29 mouse cellular contexts compared by ENCODE assay signal in the genomic region with DNA sequence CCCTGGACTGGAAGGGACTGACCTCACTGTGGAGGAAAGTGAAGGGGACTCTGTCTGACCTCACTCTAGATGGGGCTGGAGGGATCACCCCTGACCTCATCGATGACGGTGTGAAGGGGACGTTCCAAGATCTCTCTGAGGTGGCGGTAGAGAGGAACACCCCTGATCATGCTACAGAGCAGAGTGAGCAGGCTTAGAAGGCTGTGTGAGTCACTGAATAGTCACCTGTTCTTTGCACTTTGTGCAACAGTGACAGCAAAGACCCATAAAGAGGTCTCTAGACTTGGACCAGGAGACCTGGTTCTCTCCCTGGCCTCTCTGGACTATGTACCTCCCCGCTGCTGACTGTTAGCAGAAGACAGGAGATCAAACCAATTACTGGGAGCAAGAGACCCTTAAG.
A peak's percentile ranks its signal among the peaks of the same experiment; 100 is the strongest.
DNase-seq lines count a peak whose midpoint lies in the region; ATAC-seq and TF ChIP-seq lines count a peak whose summit lies in the region.
"Had no signal": no experiment of that assay in that cellular context is flagged by ENCODE, and none has a peak within 500 bp of the region (broad histone marks: within the 10 kb centered on the region; RNA-seq: fewer than 3 reads in every experiment).

No protein-coding gene starts in this region.

- H3K4me2 ChIP-seq in kidney, embryonic 15.5 days = no peak overlapping the region
- no peak overlapping the region for H3K4me2 ChIP-seq in lung, embryonic 16.5 days (ENCODE audit: low read depth, low read length)
- no peak overlapping the region for H3K4me2 ChIP-seq in lung, postnatal 0 days (replicated peaks; ENCODE audit: low read depth, low read length)
- no peak overlapping the region for H3K4me2 ChIP-seq in liver, embryonic 16.5 days (ENCODE audit: low read depth, low read length)
- H3K4me2 ChIP-seq: heart, embryonic 13.5 days; hindbrain, embryonic 14.5 days; limb, embryonic 13.5 days; lung, embryonic 14.5 days; neural tube, embryonic 13.5 days had no signal

- H3K4me3 ChIP-seq in kidney, embryonic 15.5 days (replicated peaks) = no peak overlapping the region
- H3K4me3 ChIP-seq in lung, embryonic 16.5 days (ENCODE audit: low read length) = no peak overlapping the region
- H3K4me3 ChIP-seq in lung, postnatal 0 days (ENCODE audit: low read depth, low read length) = no peak overlapping the region
- H3K4me3 ChIP-seq in liver, embryonic 16.5 days (ENCODE audit: low read depth, low read length) = no peak overlapping the region
- H3K4me3 ChIP-seq: forebrain, embryonic 10.5 days; heart, embryonic 13.5 days; limb, embryonic 13.5 days; myocyte; neural tube, embryonic 13.5 days had no signal

- intact Hi-C loops in gastrocnemius, postnatal 36 days (cut with DNase I) = no loop called here

- H3K9ac ChIP-seq in kidney, embryonic 15.5 days = no peak overlapping the region
- H3K9ac ChIP-seq in lung, embryonic 16.5 days (ENCODE audit: low read length) = no peak overlapping the region
- no peak overlapping the region for H3K9ac ChIP-seq in lung, postnatal 0 days (replicated peaks; ENCODE audit: low read depth)
- no peak overlapping the region for H3K9ac ChIP-seq in liver, embryonic 16.5 days (ENCODE audit: low read depth, low read length)
- H3K9ac ChIP-seq: heart, embryonic 13.5 days; hindbrain, embryonic 14.5 days; limb, embryonic 13.5 days; lung, embryonic 14.5 days; neural tube, embryonic 13.5 days had no signal

- H3K27ac ChIP-seq in kidney, embryonic 15.5 days = peak overlapping the region; percentile 52
- no peak overlapping the region for H3K27ac ChIP-seq in lung, embryonic 16.5 days (ENCODE audit: low read length)
- no peak overlapping the region for H3K27ac ChIP-seq in lung, postnatal 0 days (ENCODE audit: low read length)
- H3K27ac ChIP-seq in liver, embryonic 16.5 days (ENCODE audit: low read length) = no peak overlapping the region; the same call in 1 of the 2 replicates
- H3K27ac ChIP-seq: forebrain, embryonic 10.5 days; heart, embryonic 13.5 days; hindbrain, embryonic 14.5 days; limb, embryonic 13.5 days; neural tube, embryonic 13.5 days had no signal

- no peak for DNase-seq in kidney, postnatal 10 days
- no peak for DNase-seq in lung, postnatal 0 days (ENCODE audit: low spot score)
- no peak for DNase-seq in cerebellum, postnatal 36 days
- no peak for DNase-seq in gastrocnemius, postnatal 36 days
- DNase-seq: B cell, adult 2 months; cerebellum, adult 11 months; cerebellum, adult 9-11 months; gastrocnemius, postnatal 14 days; heart, adult 18-20 months; lung, postnatal 4 days; retina, postnatal 1 day; right cerebral cortex, postnatal 25 days; spleen, adult 18-20 months; thymus, postnatal 25 days had no signal

- peaks cover 66% of the 10 kb centered on the region for H3K4me1 ChIP-seq in kidney, embryonic 15.5 days
- H3K4me1 ChIP-seq in lung, embryonic 16.5 days (replicated peaks; ENCODE audit: control insufficient read depth, insufficient read depth, low read length) = no peaks in the 10 kb centered on the region
- no peaks in the 10 kb centered on the region for H3K4me1 ChIP-seq in lung, postnatal 0 days (ENCODE audit: insufficient read depth, low read depth, low read length)
- H3K4me1 ChIP-seq in liver, embryonic 16.5 days (ENCODE audit: control insufficient read depth, low read depth, low read length) = peaks cover 3% of the 10 kb centered on the region; the same call in 1 of the 2 replicates

- no peak for TF ChIP-seq CTCF in lung, postnatal 0 days (IDR thresholded peaks at IDR 0.05)

- WGBS in kidney, embryonic 15.5 days = 75% methylated on average over 5 of the region's 5 CpGs
- WGBS in lung, embryonic 16.5 days = 65% methylated on average over 5 of the region's 5 CpGs
- 57% methylated on average over 5 of the region's 5 CpGs for WGBS in lung, postnatal 0 days
- 58% methylated on average over 5 of the region's 5 CpGs for WGBS in liver, embryonic 16.5 days (ENCODE audit: insufficient replicate concordance)

- no peaks in the 10 kb centered on the region for H3K36me3 ChIP-seq in kidney, embryonic 15.5 days
- no peaks in the 10 kb centered on the region for H3K36me3 ChIP-seq in lung, embryonic 16.5 days (ENCODE audit: control insufficient read depth, insufficient read depth, low read length)
- no peaks in the 10 kb centered on the region for H3K36me3 ChIP-seq in lung, postnatal 0 days (ENCODE audit: insufficient read depth, low read length)
- H3K36me3 ChIP-seq in liver, embryonic 16.5 days (ENCODE audit: control insufficient read depth, insufficient read depth) = no peaks in the 10 kb centered on the region
- H3K36me3 ChIP-seq: forebrain, embryonic 10.5 days; G1E; heart, embryonic 13.5 days; limb, embryonic 13.5 days; neural tube, embryonic 13.5 days had no signal

- no peak for TF ChIP-seq EP300 in lung, postnatal 0 days (IDR thresholded peaks at IDR 0.05)

- ATAC-seq in kidney, embryonic 15.5 days (replicated peaks; ENCODE audit: low FRiP score) = no peak; the same call in 1 of the 2 replicates
- peak; percentile 34; the same call in 1 of the 2 replicates for ATAC-seq in lung, embryonic 16.5 days (ENCODE audit: low read depth)
- no peak for ATAC-seq in lung, postnatal 0 days
- ATAC-seq in liver, embryonic 16.5 days (ENCODE audit: low read depth) = peak; percentile 65; the same call in 1 of the 2 replicates
- ATAC-seq: forebrain, embryonic 16.5 days; inflammation-experienced regulatory T-cells, adult 6 months; midbrain, embryonic 16.5 days; Patski had no signal

- no peaks in the 10 kb centered on the region for H3K9me3 ChIP-seq in kidney, embryonic 15.5 days (replicated peaks)
- no peaks in the 10 kb centered on the region for H3K9me3 ChIP-seq in lung, embryonic 16.5 days (ENCODE audit: control insufficient read depth, low read length)
- H3K9me3 ChIP-seq in lung, postnatal 0 days (ENCODE audit: low read length) = no peaks in the 10 kb centered on the region
- H3K9me3 ChIP-seq in liver, embryonic 16.5 days (replicated peaks; ENCODE audit: control insufficient read depth, low read length) = no peaks in the 10 kb centered on the region
- H3K9me3 ChIP-seq: forebrain, embryonic 10.5 days; heart, embryonic 13.5 days; limb, embryonic 13.5 days; neural tube, embryonic 13.5 days had no signal

- no peaks in the 10 kb centered on the region for H3K27me3 ChIP-seq in kidney, embryonic 15.5 days
- H3K27me3 ChIP-seq in lung, embryonic 16.5 days (ENCODE audit: control insufficient read depth, insufficient read depth, low read depth, low read length) = no peaks in the 10 kb centered on the region
- no peaks in the 10 kb centered on the region for H3K27me3 ChIP-seq in lung, postnatal 0 days (replicated peaks; ENCODE audit: insufficient read depth, low read length)
- no peaks in the 10 kb centered on the region for H3K27me3 ChIP-seq in liver, embryonic 16.5 days (ENCODE audit: control insufficient read depth, insufficient read depth, low read depth, low read length)
- H3K27me3 ChIP-seq: heart, embryonic 13.5 days; limb, embryonic 13.5 days; neural tube, embryonic 13.5 days; Patski had no signal

Comparison
In these comparisons a context has a peak if more than half of its experiments do, and no peak if none do; other contexts are left out.
1. ATAC-seq: peak in lung, embryonic 16.5 days (single experiment) and liver, embryonic 16.5 days (single experiment); none in kidney, embryonic 15.5 days (single experiment) and lung, postnatal 0 days (single experiment).